Mouse (Mus musculus) yolk sac, embryonic 10.5 days (tissue): ENCODE results near the gene Osbpl8.
"Not testable (repeated sequence)": the region's sequence is repeated elsewhere in the genome, so short reads cannot be mapped to it uniquely, and the experiment has no call there.

Source experiments
- DNase-seq: peaks from one replicate; pipeline ENCODE4 v3.0.0-alpha.2; 2017; ENCODE audit warnings: low spot score

Gene Osbpl8

DNA sequence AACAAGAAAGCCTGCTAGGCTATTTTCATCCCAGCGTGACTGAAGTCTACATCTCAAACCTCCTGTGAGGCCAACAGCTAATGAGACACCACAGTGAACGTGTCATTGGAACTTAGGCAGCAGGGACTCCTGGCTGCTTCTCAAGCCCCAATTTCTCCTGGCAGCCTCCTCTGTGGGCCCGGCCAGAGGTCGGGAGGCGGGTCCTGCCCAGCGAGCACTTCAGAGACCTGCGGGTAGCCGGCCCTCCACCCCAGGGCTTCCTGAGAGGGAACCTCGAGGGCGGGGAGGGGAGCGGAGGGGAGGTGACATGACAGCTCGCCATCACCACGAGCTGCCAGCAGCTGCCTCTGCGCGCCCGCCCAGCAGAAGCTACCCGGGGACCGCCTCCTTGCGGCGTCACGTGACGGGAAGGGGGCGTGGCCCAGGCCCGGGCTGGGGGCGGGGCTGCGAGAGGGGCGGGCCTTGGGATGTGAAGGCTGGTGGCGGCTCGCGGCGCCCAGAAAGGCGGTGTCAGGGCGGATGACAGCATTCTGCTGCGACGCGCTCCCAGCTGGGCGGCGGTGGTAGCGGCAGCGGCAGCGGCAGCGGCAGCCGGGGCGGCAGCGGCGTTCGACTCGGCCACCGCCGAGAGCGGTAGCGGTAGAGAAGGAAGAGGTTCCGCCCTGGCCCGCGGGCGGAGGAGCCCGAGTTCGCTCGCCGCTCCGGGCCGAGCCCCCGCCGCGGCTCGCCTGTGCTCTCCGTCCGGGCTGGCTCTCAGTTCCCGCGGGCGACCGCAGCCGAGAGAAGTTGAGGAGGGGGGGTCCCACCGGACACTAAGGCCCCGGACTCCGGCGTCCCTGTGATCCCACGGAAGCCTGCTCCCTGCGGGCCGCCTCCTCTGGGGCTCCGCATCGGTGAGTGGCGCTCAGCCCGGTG is at the start of gene Osbpl8:
Gene Osbpl8, plus strand, starts transcription at position 449 of the 915 bp plus-strand sequence.
- DNase-seq = peak; percentile 98

DNA sequence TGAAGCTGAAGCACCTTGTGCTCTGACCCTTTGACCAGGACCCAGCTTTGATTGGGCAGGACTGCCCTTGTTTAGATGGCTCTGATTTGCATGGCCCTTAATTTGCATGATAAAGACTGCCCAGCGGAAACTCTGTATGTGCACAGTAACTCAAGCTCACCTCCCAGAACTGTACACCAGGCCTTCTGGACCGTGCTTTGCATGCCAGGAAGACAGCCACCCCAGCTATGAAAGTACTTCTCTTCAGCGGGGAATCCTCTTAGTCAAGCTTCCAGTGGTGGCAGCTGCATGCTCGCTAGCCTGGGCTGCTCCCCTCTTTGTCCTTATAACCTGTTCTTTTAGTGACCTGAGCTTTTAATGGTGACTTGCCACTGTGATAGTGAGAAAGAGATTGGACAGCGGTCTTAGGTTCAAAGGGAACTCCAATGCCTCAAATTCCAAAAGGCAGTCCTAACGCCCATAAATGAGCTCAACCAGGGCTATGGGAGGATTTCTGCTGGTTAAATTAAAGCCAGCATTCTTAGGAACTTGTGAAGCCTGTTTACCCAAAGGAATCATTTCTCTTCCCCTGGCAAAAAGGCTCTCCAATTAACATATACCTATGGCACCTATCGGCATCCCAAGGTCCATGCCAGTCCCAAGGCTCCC is 47.2 kb upstream of the Osbpl8 start:
- DNase-seq = no peak

DNA sequence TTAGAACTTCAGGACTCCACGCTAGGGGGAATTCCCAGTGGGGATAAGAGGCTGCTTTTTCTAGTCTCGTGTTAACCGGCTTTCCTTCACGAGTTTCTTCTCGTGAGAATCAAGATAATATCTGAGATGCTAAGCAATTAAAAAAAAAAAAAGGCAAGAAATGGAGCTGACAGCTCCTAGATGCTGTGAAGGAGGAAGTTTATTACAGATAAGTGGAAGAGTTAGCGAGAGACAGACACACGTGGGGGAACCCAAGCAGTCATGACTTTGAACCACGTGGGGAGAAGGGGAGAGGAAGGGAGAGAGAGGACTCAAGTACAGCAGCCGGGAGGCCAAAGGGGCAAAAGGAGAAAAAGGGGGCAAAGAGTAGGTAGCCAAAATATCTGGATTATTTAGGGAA is 46.3 kb upstream of the Osbpl8 start:
- no peak for DNase-seq

DNA sequence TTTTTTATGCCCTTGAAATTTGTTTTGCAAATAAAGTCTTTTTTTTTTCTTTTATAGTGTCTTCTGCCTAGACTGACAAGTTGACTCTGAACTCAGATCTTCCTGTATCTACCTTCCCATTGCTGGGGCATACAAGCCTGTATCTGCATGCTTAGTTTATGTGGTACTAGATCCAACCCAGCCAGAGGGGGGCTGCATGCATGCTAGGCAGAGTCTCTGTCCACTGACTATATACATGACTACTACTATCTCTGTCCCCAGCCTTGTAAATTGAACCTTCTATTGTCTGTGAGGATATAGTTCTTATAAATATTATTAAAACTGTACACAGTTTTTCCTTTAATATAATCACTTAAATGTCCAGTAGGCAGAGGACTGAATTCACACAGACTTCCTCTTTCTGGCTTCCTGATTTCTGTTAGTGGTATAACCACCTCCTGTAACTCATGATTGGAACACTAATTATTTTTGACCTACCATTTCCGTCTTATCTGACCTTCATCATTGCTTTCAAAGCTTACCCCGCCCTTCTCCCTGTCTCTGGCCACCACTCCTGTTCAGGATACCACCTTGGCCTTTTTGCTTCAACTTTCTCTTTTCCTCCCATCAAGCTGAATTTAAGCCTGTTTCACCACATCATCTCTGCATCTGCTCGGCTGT is 45.4 kb upstream of the Osbpl8 start:
- no peak for DNase-seq

DNA sequence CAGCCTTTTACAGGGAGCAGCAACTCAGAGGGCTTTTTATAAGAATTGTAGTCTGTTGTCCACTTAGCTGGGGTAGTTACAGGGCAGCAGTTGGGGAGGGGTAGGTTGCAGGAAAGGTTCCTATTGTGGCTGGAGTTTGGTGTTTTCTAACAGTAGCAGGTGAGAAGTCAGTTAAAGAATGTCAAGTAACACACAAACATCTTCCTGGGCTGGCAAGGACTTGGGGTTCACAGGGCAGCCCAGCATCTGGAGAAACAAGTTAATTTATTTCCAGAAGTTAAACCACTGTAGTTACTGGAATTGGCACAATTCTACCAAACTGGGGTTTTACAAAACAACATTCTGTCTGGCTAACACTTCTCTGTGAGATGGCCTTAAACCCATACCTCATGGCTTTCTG is 44.8 kb upstream of the Osbpl8 start:
- DNase-seq = no peak

DNA sequence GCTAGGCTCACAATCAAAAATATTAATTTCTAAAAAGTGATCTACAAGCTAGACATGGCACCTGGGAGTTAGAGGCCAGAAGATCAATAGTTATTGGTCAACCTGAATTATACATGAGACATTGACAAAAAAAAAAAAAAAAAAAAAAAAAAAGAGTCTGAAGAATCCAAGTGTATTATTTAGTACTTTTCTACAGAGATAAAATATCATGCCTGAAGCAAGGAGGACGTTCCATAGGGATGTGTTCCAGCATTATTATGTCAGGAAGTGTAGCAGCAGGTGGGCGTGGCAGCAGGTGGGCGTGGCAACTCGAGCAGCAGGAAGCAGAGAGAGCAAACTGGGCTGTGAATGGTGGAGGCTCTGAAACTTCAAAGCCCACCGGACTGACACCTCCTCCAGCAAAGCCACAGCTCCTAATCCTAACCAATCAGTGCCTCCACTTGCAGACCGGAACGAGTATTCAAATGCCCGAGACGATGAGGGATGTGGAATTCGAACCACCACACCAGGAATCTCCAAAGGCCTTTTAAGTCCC is 41.6 kb upstream of the Osbpl8 start:
- DNase-seq = no peak

DNA sequence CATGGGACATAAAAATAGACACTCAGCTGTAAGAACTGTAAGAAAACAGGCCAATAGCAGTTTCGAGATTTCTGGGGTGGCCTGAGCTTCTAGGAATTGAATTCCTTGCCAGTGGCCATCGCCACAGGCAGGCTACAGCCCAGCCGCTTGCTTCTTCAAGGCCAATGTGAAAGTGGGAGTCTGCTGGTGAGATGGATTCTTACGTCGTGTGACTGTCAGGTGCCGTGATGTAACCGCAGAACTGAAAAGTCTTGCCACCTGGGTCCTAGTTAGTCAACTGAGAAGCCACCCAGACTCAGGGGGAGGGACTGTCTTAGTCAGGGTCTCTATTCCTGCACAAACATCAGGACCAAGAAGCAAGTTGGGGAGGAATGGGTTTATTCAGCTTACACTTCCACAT is 40.4 kb upstream of the Osbpl8 start:
- DNase-seq = no peak

DNA sequence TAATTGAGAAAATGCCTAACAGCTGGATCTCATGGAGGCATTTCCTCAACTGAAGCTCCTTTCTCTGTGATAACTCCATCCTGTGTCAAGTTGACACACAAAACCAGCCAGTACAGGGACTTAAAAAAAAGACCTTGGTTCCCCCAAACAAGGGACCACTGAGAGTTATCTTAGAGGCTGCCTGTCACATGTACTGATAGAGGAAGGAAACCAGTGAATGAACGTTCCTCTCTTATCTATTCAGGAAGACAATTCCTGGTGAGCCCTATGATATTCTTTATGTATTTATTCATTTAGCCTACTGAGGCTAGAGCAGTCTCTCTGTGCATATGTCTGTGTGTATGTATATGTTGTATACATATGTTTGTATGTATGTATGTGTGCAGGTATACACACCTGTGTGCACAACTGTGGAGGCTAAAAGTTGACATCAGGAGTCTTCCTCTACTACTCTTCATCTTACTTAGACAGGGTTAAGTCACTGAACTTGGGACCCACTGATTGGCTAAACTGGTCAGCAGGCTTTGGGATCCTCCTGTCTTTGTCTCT is 39.7 kb upstream of the Osbpl8 start:
- no peak for DNase-seq

DNA sequence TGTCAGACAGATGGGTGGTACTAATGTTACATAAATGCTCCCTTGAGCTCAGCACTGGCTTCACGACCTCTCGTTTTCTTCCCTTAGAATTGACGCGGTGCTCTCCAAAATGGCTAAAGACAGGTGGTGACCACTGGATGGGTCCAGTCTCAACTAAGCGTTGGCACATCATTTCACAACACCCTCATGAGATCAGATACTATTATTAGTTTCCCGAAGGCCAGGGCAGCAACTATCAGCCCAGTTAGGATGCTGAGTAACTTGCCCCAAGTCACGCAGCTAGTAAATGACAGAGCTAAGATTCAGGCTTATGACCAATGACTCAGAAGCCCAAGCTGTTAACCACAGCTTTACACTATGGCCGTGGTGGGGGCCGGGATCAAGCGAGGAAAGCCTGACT is 37.2 kb upstream of the Osbpl8 start:
- DNase-seq = no peak

DNA sequence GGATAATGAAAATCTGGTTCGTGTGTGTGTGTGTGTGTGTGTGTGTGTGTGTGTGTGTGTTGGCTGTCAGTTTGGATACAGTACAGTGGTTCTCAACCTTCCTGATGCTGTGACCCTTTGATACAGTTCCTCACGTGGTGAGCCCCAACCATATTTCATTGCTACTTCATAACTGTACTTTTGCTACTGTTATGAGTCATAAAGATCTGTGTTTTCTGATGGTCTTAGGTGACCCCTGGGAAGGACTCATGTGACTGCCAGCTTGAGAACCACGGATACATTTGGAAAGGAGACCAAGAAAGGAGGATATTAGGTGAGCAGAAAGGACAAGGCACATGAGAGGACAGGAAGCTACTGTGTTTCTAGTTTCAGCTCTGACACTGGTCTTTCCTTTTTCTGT is 36.1 kb upstream of the Osbpl8 start:
- DNase-seq = no peak

DNA sequence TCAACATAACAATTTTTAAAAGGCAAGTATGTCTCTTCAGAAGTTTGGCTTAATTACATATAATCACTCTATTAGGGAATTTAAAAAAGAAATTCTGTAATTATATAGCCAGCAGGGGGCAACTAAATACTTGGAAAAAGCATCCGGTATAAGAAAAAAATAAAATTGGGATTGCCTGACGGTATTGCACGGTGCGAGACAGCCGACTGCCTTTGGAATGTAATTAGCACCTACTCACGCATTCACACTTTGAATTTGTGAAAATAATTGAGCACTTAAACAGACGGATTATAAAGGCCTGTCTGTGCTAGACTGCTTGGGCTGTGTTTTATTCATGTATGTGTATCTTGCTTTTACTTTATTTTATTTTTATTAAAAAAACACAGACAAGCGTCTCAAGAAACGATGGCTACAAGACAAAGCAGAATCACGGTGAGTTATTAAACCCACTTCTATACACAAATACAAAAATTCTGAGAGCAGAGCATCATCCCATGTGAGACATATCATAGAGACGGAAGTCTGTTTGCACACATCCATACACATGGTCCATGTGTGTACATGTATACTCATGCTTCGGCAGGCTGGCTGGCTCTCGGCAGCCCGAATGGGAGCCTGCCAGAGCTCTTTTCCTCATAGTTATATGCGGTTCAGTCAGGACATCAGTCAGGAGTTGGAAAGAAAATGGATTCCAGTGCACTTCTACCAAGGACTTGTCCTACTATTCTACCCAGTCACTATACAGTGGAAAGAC is 34.5 kb upstream of the Osbpl8 start:
- DNase-seq = no peak

DNA sequence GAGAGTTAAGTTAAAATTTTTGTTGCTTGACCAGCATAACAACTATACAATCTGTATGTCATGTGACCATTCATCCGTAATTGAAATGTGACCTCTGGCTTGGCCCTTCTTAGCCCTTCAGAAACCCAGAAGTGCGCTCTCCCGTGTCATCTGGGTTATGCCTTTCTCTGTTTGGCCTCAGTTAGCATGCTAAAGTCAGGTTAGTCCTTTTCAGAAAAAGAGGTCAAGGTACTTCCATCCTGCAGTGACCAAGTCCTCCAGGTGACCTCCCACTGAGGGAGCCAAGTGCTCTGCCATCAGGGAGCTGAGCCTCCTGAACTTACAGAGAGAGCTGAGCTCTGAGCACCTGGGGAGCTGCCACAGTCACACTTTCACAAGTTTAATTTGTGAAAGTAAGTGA is 33.7 kb upstream of the Osbpl8 start:
- DNase-seq = no peak

DNA sequence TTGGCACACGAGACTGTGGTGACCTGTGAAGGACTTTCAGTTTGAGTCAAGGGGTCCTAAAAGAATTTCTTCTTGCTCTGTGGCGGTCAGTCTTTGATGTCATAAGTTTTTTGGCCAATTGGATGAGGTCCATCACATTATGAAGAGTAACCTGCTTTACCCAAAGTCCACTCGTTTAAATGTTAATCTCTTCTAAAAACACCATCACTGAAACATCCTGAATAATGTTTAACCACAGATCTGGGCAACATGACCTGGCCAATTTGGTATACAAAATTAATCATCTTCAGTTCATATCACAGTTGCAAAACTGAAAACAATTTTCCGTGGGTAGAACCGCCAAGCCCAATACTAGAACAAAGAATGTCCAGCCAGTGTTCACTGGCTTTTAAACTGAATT is 31.3 kb upstream of the Osbpl8 start:
- DNase-seq = no peak

DNA sequence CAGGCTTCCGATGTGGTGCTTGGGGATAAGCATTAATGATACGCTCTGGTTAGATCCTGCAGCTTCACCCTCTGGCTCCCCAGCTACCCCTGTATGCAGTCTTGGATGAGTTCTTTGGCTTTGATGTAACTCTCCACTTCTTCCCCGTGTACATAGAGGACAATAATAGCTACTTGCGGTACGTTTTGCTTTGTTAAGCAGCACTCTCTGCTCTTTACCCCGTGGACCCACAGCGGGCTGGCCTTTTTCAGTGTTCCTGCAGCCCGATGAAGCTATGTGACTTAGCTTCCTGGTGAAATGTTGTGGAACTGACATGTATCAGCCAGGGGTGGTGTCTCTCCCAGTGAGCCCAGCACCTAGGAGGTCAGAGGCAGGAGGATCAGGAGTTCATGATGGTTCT is 30.6 kb upstream of the Osbpl8 start:
- DNase-seq = no peak

DNA sequence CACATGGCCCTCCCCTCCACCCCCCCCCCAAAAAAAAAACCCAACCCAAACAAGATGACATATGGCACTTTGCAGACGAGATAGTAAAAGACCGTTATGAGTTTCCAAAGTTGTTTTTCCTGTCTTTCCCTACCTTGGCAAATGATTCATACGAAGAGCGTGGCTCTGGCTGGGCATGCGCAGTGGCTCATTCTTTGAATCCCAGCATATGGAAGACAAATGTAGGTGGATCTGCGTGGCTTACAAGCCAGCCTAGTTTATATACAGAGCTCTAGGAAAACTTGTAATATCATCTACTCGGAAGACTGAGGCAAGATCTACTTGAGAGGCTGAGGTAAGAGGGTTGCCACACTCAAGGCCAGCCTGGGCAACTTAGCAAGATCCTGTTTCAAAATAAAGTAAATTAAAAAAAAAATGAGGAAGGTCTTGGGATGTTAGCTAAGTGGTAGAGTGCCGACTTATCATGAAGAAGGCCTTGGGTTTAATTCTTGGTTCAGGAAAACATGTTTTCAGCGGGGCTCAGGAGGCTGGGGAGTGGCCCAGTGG is 30.1 kb upstream of the Osbpl8 start:
- DNase-seq = no peak

DNA sequence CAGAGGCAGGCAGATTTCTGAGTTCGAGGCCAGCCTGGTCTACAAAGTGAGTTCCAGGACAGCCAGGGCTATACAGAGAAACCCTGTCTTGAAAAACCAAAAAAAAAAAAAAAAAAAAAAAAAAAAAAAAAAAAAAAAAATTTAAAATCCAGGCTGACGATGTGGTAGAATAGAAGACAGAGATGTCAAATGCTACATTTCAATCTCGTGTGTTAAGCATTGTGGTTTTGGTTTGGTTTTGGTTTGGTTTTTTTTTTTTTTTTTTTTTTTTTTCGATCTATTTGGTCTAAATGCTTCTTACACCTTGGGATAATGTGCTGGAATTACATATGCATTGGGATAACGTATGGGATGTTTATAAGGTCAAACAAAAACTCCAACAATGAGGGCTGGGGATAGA is 28.2 kb upstream of the Osbpl8 start:
- DNase-seq = not testable (repeated sequence)

DNA sequence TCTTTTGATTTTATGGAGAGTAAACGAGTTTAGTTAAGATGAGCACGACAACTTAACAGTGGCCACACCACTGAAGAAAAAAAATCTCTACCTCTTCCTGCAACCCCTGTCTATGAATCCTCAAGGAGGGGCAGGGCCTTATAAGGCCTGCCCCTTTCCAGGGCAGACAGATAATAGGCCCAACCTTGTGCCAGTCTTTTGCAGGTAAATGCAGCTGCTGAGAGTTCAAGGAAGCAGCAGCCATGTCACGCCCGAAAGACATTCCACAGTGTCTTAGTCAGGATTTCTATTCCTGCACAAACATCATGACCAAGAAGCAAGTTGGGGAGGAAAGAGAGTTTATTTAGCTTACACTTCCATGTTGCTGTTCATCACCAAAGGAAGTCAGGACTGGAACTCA is 26.6 kb upstream of the Osbpl8 start:
- no peak for DNase-seq

DNA sequence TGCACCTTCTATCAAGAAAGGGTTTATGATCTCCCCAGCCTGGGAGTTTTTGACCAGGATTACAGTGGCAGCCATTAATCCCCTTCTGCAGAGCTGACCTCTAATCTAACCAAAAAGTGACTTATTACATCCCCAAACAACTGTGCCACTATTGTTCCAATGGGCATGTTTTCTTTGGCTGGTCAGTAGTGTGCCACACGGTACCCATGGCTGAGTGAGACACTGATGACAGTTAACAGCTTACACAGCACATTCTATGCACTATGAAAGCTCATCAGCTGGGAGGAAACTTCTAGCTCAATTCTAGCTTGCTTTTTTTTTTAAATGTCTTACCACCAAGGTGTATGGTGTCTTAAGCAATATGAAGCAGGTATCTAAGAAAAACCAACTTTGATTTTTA is 25.4 kb upstream of the Osbpl8 start:
- DNase-seq = no peak

DNA sequence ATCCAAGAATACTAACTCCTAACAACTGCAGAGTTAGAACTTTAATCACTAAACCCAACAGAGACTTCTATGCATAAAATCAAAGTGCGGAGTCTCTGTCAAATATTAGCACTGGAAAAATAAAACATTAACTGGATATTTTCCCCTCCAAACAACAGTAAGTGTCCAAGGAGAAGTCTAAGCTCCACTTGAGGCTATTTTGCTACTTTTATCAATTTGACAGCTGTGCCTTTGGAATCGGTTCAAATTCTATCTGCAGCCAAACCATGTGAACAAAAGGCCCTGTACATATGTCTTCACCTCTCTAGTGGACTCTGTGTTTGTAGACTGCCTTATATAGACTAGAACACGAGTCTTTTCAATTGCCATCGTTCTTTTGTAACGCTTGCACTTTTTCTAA is 24.7 kb upstream of the Osbpl8 start:
- DNase-seq = peak; percentile 25

DNA sequence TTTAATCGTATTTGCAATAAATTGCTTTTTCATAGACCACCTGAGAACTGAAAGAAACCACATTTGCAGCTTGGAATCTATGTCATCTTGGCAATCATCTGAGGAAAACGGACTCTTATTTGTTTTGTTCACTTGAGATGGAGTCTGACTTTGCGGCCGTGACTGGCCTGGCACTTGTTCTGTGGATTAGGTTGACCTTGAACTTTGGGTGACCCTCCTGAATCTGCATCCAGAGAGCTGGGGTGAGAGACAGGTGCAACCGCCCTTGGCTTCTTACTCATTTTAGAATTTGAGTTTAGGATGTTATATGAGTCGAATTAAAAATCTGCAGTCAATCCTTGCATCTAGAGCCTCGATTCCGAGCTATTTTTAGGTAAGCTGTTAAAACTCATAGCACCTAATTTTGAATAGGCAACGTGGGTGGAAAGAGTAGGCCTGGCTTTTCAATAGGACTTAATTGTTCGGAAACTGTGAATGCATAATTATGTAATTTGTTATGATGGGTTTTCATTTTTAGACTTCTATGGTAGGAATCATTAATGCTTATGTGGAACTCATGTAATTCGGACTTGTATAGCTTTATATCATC is 20.1 kb upstream of the Osbpl8 start:
- no peak for DNase-seq

DNA sequence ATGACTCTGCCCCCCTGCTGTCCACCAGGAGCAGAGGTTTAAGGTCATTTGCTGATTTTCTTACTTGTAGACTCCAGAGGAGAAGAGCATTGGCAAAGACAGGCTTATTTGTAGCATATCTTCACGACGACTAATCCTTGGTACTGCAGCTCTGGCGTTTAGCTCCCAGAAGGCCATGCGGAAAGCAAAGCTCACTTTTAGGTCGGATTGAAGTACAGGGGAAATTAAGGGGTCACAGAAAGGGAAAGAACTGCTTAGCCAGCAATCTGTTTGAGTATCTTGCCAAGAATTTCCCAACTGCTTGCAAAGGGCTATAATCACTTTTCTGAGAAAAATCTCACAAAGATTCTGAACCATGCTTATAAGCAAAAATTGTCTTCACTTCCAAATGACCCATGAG is 14.8 kb upstream of the Osbpl8 start:
- DNase-seq = no peak
